ENCODE assay signal across 23 mouse cellular contexts in the genomic region with DNA sequence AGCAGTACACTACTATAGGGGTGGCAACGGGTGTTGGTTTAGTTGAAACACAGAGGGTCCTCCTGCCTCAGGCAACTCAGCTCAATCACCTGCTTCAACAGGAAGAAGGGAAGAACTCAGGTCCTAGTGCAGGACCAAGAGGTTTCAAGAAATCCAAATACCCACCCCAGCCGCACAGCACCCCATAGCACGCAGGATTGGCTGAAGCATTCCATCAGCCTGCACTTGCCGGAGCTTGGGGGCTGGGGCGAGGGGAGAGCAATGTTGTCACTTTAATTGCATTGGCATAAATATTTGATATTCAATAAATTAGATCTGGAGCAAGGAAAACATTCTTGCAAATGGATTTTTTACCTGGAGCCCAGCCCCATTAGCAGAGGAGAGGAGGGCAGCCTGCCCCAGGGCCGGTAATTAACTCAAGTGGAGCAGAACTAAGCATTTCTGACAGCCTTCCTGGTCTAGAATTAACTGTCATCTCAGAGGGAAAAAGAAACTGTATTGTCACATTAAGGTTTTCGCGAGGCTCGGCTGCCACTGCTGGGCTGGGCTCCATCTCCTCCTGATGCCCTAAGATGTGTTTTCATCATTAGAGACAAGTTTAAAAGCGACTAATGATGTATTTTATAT. TPM values are rescaled to one million over a fixed set of nuclear protein-coding genes. Genes with fewer than 3 reads are reported as not detected.
DNase-seq lines count a peak whose midpoint lies in the region; ATAC-seq lines count a peak whose summit lies in the region.
"Had no signal": no experiment of that assay in that cellular context is flagged by ENCODE, and none has a peak within 500 bp of the region (broad histone marks: within the 10 kb centered on the region; RNA-seq: fewer than 3 reads in every experiment).

No protein-coding gene starts in this region.

- no peaks in the 10 kb centered on the region for H3K9me3 ChIP-seq in kidney, embryonic 15.5 days (replicated peaks)
- H3K9me3 ChIP-seq in kidney, embryonic 14.5 days (ENCODE audit: control insufficient read depth, low read length), result no peaks in the 10 kb centered on the region
- H3K9me3 ChIP-seq in hindbrain, embryonic 13.5 days, result no peaks in the 10 kb centered on the region
- no peaks in the 10 kb centered on the region for H3K9me3 ChIP-seq in neural tube, embryonic 13.5 days

- peaks cover 36% of the 10 kb centered on the region for H3K27me3 ChIP-seq in kidney, embryonic 15.5 days
- H3K27me3 ChIP-seq in kidney, embryonic 14.5 days (ENCODE audit: control insufficient read depth, insufficient read depth, low read length), result peaks cover 6% of the 10 kb centered on the region; the same call in 1 of the 2 replicates
- H3K27me3 ChIP-seq in hindbrain, embryonic 13.5 days, result no peaks in the 10 kb centered on the region
- no peaks in the 10 kb centered on the region for H3K27me3 ChIP-seq in neural tube, embryonic 13.5 days

- no peak overlapping the region for H3K4me3 ChIP-seq in kidney, embryonic 15.5 days (replicated peaks)
- no peak overlapping the region for H3K4me3 ChIP-seq in kidney, embryonic 14.5 days (ENCODE audit: low read length)
- H3K4me3 ChIP-seq in hindbrain, embryonic 13.5 days, result no peak overlapping the region
- no peak overlapping the region for H3K4me3 ChIP-seq in neural tube, embryonic 13.5 days
- H3K4me3 ChIP-seq: left cerebral cortex, adult 2 months had no signal

- H3K4me2 ChIP-seq in kidney, embryonic 15.5 days, result peak overlapping the region; percentile 31; the same call in 1 of the 2 replicates
- H3K4me2 ChIP-seq in kidney, embryonic 14.5 days (replicated peaks; ENCODE audit: low read depth, low read length), result no peak overlapping the region
- peak overlapping the region; percentile 40 for H3K4me2 ChIP-seq in hindbrain, embryonic 13.5 days
- H3K4me2 ChIP-seq in neural tube, embryonic 13.5 days, result peak overlapping the region; percentile 9

- no peak for ATAC-seq in kidney, embryonic 15.5 days (replicated peaks; ENCODE audit: low FRiP score)
- no peak for ATAC-seq in kidney, embryonic 14.5 days (ENCODE audit: low FRiP score, low TSS enrichment)
- ATAC-seq in hindbrain, embryonic 13.5 days (ENCODE audit: low FRiP score), result peak; percentile 58
- ATAC-seq in neural tube, embryonic 13.5 days (ENCODE audit: low read depth), result peak; percentile 57
- ATAC-seq: activated CD4-positive, CD25-positive, alpha-beta regulatory T cell, adult 4 months; liver, postnatal 0 days had no signal

- peaks cover 12% of the 10 kb centered on the region; the same call in 1 of the 2 replicates for H3K4me1 ChIP-seq in kidney, embryonic 15.5 days
- H3K4me1 ChIP-seq in kidney, embryonic 14.5 days (ENCODE audit: control insufficient read depth, insufficient read depth, low read length), result 0 out of 2 replicates have a peak, but pooled peaks cover 10% of the 10 kb centered on the region
- H3K4me1 ChIP-seq in hindbrain, embryonic 13.5 days (replicated peaks), result peaks cover 23% of the 10 kb centered on the region
- H3K4me1 ChIP-seq in neural tube, embryonic 13.5 days (replicated peaks), result peaks cover 19% of the 10 kb centered on the region

- 57% methylated on average over 10 of the region's 10 CpGs for WGBS in kidney, embryonic 15.5 days
- WGBS in kidney, embryonic 14.5 days, result 55% methylated on average over 10 of the region's 10 CpGs
- 47% methylated on average over 10 of the region's 10 CpGs for WGBS in hindbrain, embryonic 13.5 days
- WGBS in neural tube, embryonic 13.5 days, result 56% methylated on average over 10 of the region's 10 CpGs

- no peak overlapping the region for H3K9ac ChIP-seq in kidney, embryonic 15.5 days
- H3K9ac ChIP-seq in kidney, embryonic 14.5 days (ENCODE audit: low read depth, low read length), result no peak overlapping the region
- H3K9ac ChIP-seq in hindbrain, embryonic 13.5 days, result no peak overlapping the region
- H3K9ac ChIP-seq in neural tube, embryonic 13.5 days, result no peak overlapping the region
- H3K9ac ChIP-seq: liver, postnatal 0 days had no signal

- no peaks in the 10 kb centered on the region for H3K36me3 ChIP-seq in kidney, embryonic 15.5 days
- H3K36me3 ChIP-seq in kidney, embryonic 14.5 days (ENCODE audit: control insufficient read depth, insufficient read depth, low read length), result no peaks in the 10 kb centered on the region
- H3K36me3 ChIP-seq in hindbrain, embryonic 13.5 days, result no peaks in the 10 kb centered on the region
- H3K36me3 ChIP-seq in neural tube, embryonic 13.5 days, result no peaks in the 10 kb centered on the region

- no peak overlapping the region for H3K27ac ChIP-seq in kidney, embryonic 15.5 days
- no peak overlapping the region for H3K27ac ChIP-seq in kidney, embryonic 14.5 days (ENCODE audit: low read depth, low read length)
- peak overlapping the region; percentile 70 for H3K27ac ChIP-seq in hindbrain, embryonic 13.5 days
- peak overlapping the region; percentile 25; the same call in 1 of the 2 replicates for H3K27ac ChIP-seq in neural tube, embryonic 13.5 days (replicated peaks)
- H3K27ac ChIP-seq: left cerebral cortex, adult 2 months had no signal

- peak; percentile 80 to 86 for DNase-seq in cerebellum, postnatal 14 days
- DNase-seq in cerebellum, adult 8-10 months, result no peak
- no peak for DNase-seq in adrenal gland, adult 8-10 months
- DNase-seq in kidney, postnatal 25 days, result no peak
- DNase-seq: adrenal gland, postnatal 36 days; kidney, adult 8-10 months; liver, postnatal 0 days; lung, postnatal 36 days had no signal

RNA-seq across cellular contexts. Expression of gene Gtsf1l, which starts 55.2 kb away (rescaled TPM):
- not detected in 2 replicates for polyA plus RNA-seq in kidney, embryonic 15.5 days (2015; fragmentation: Nextera tagmentation; extraction: Ambion mirVana)
- polyA plus RNA-seq in kidney, embryonic 14.5 days (2014; fragmentation: Nextera tagmentation; extraction: Ambion mirVana), result 0.24 TPM in 1 of 2 replicates, not detected in the other
- 0.25 TPM in 1 of 2 replicates, not detected in the other for polyA plus RNA-seq in hindbrain, embryonic 13.5 days (2015; fragmentation: Nextera tagmentation; extraction: Ambion mirVana)
- polyA plus RNA-seq in neural tube, embryonic 13.5 days (2015; fragmentation: Nextera tagmentation; extraction: Ambion mirVana), result not detected in 2 replicates
- total RNA-seq in adrenal gland, adult 8-10 months (2022), result not detected
- total RNA-seq: adrenal gland, postnatal 36 days; CH12.LX; common myeloid progenitor, adult 5-6 weeks; gastrocnemius, postnatal 4 days; layer of hippocampus, adult 8-10 months; left cerebral cortex, adult 2 months; monocyte, adult 5-6 weeks had no signal
- polyA plus RNA-seq: activated CD4-positive, CD25-positive, alpha-beta regulatory T cell, adult 4 months; frontal cortex, adult 2 months; heart, embryonic 14.5 days; limb, embryonic 14.5 days; liver, postnatal 0 days; urinary bladder, adult 2 months had no signal

Comparison
In these comparisons a context has a peak if more than half of its experiments do, and no peak if none do; other contexts are left out.
1. DNase-seq: peak in cerebellum, postnatal 14 days (2 of 2); none in cerebellum, adult 8-10 months (single experiment), adrenal gland, adult 8-10 months (single experiment) and kidney, postnatal 25 days (0 of 2).
2. ATAC-seq: peak in hindbrain, embryonic 13.5 days (single experiment) and neural tube, embryonic 13.5 days (single experiment); none in kidney, embryonic 15.5 days (single experiment) and kidney, embryonic 14.5 days (single experiment).
3. H3K27ac ChIP-seq: peak in hindbrain, embryonic 13.5 days (single experiment) and neural tube, embryonic 13.5 days (single experiment); none in kidney, embryonic 15.5 days (single experiment) and kidney, embryonic 14.5 days (single experiment).